Mouse (Mus musculus) left cerebral cortex, adult 9 months (tissue): ENCODE measurements around the gene Dennd1b.

Experiments
- DNase-seq, 2 experiments: peaks; one replicate each; pipeline ENCODE4 v3.0.0; 2022; ENCODE audit warnings: low spot score in 2 of 2

Gene Dennd1b

DNA sequence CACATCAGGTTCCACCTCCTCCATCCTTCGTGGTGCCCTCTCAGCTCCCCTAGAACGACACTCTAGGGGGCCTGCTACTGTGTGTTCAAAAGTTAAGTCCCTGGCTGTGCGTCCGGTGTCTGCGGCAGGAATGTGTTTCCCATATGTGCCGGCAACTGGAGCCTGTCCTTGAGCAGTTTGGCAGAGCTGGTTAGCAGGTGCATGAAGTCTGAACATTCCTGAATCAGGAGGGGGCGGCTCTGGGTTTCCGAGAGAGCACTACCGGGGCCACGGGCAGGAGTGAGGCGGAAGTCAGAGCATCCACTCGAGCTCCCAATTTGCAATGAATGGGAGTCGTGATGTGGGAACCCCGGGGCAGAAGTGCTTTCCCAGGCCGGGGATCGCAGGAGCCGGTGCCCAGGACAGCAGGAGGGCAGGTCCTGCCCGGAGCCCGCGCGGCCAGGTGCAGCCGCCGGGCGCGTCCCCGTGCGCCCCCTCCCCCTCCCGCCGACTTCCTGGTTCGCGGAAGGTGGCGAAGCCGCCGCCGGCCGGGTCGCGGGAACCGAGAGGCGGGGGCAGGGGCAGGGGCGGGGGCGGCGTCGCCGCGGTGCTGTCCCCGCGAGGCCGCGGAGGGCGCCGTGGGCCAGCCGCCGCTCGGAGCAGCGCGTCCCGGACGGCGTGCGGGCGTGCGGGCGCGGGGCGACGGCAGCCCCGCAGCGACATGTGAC lies at the start of gene Dennd1b:
Gene Dennd1b (plus strand): TSS at position 275 of the 707 bp plus-strand sequence.
- DNase-seq = peak in 1 of 2 experiments; percentile 65

GRCm38 (mm10) chr1:138915596-138915995 lies 47.6 kb upstream of the Dennd1b start:
- DNase-seq = no peak

DNA sequence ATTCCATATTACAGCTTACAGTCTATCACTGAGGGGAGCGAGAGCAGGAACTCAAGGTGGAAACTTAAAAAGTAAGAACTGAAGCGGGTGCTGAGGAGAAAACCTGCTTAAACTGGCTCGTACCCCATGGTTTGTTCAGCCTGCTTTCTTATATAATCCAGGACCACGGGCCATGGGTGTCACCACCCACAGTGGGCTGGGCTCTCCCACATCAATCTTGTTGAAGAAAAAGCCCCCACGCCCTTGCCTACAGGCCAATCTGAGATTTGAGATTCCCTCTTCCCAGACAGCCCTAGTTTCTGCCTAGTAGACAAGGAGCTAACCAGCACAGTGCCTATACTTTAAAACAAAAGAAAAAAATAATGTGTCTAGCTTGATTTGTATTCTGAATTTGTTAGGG lies 43.6 kb upstream of the Dennd1b start:
- no peak for DNase-seq

DNA sequence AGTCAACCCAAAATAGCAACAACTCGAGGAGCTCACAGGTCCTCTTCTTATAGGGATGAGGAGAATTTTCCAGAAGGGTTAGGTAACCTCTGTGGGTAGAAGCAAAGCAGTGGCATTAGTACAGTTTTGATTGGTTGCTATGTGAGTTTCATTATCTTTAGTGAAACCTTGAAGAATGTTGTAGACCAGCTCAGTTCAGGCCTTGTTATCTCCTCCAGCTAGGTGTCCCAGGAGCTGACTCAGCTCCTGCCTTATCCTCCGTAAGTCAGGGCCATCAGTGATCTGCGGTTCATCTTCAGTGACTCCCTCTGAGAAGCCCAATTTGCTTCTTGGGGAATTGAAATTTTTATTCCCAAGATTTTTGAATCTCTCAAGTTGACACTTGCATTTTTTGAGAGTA lies 43.2 kb upstream of the Dennd1b start:
- no peak for DNase-seq

DNA sequence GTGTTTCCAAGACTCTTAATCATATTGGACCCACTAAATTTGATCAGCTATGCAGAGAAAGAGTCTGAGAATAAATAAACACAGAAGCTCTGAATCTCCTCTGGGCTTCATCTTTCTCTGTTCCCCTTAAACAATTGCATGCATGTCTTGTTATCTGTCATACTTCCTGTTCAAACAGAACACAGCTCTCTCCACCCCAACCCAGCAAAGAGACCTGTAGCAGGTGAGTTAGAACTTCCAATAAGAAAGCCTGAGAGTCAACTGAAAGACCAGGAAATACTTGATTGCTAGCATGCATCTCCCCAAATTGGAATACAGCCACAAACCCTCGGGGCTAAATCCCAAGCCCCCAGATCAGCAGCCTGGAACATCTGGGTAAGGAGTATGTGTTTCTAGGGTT lies 42.4 kb upstream of the Dennd1b start:
- DNase-seq = no peak

- no peak for DNase-seq
Observed at GRCm38 (mm10) chr1:138922886-138923285, 40.3 kb upstream of the Dennd1b start.

- DNase-seq = no peak
Observed at GRCm38 (mm10) chr1:138924282-138924681, 39.0 kb upstream of the Dennd1b start.

- peak; percentile 10 to 22 for DNase-seq
Observed at GRCm38 (mm10) chr1:138928671-138929483, 34.4 kb upstream of the Dennd1b start.

GRCm38 (mm10) chr1:138929985-138930384 lies 33.2 kb upstream of the Dennd1b start:
- DNase-seq = no peak

DNA sequence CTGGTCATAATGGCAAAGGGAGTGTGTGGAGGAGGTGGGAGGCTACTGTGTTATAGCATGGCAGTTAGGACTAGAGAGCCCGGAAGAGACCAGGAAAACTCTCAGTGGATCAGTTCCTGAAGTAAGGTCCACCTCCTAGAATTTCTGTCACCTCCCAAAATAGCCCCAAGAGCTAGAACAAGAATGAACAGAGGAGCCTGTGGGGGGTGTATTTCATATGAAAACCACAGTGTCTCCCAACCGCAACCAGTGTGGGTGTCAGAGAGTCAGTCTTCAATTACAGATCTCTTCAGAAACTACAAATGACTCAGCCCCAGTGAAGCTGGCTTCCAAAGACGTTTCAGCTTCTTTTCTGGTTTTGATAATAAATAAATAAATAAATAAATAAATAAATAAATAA lies 32.4 kb upstream of the Dennd1b start:
- DNase-seq = no peak

GRCm38 (mm10) chr1:138936169-138936568 lies 27.1 kb upstream of the Dennd1b start:
- DNase-seq = no peak

DNA sequence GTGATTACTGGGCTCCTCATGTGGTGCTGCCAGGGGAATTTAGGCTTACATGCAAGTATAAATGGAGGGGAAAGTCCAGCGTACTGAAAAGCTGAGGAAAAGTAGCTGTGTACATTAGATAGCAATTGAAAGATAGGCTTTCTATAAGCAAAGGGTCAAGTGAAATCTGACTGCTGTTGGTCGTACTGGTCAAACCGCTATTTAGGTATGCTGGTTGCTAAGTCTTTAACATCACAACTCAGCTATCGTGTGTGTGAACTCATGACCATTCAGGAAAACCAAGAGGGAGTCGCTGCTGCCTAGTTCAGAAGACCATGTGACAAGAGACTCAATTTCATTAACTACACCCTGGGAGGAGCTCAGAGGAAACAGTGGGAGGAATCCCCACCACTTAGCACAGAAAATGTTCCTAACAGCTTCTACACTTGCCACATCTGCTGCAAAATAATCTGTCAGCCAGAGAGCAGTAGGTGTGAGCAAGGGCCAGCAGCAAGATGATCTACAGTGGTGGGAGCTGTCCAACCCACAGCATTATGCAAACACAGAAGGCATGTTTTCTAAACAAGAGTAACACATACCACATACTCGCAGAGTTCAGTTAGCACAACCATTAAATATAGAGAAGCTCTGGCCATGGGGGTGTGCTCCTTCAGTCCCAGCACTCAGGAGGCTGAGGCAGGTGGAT lies 25.4 kb upstream of the Dennd1b start:
- DNase-seq = no peak

DNA sequence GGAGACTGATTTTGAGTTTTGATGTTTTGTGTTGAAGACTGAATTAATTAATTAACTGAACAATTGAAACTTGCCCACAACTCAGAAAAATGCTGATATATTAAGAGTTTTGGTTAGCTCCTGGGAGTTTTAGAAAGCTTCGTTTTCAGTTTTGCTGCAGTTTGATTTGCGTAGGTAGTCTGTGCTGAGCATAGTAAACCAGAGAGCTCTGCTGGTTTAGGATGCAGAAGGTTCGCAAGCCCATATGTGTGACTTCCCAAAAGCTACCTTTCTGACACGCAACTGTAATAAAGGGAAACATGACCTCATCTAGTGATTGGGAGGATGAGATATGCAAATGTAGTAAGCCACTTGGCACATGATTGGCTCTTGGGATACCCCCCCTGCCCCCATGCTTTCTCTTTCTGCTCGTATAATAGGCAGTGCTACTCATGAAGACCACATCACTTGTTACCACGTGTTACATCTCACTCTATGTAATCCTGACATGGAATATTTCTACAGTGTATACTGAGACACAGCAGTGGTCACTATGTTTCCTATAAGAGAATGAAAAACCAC lies 23.6 kb upstream of the Dennd1b start:
- no peak for DNase-seq

- no peak for DNase-seq
Observed at GRCm38 (mm10) chr1:138940407-138940806, 22.8 kb upstream of the Dennd1b start.

DNA sequence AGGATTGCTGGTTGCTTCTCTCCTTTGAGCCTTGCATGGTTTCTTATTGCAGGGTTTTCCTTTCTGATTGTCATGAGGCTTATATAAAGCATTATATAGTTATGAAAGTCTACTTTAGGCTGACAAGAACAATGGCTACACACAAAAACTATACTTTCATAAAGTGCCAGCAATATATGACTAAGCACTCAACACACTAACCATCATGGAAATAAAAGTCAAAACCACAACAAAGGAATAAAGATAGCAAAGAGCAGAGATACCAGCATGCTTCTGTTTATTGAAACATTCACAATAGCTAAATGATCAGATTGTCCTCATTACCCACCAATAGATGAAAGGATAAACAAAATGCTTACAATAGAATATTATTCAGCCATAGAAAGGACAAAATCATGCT lies 11.1 kb upstream of the Dennd1b start:
- DNase-seq = no peak

DNA sequence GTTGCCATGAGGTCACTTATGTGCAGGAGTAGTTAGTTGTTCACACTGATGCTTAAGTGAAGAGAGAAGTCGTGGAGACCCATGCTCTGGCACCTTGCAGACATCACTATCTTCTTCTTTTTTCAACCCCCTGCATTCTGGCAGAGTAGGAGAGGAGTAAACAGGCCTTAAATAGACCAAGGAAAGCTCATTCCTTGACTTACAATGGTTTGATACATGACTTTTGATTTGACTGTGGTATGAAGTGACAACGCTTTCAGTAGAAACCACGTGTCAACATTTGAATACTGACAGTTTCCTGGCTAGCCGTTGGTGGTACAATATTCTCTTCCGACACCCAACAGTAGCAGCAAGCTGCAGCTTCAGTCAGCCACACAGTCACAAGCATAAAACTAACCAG lies 8.3 kb upstream of the Dennd1b start:
- DNase-seq = no peak

DNA sequence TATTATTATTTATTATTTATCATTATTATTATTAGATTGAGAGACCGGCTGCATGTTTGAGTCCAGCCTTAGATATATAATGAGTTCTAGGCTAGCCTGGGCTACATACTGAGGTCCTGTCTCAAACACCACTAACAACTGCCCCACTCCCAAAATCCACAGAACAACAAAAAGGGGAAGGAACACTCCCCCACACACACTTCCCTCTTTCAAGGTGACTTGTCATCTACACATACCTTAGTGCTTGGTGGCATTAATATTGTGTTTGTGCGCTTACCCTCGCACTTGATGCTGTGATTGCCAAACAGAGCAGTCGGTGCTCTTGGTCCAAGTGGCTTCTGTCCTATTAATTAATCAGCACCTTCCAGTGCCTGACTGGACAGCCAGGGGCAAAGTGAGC lies 7.8 kb upstream of the Dennd1b start:
- DNase-seq = no peak

DNA sequence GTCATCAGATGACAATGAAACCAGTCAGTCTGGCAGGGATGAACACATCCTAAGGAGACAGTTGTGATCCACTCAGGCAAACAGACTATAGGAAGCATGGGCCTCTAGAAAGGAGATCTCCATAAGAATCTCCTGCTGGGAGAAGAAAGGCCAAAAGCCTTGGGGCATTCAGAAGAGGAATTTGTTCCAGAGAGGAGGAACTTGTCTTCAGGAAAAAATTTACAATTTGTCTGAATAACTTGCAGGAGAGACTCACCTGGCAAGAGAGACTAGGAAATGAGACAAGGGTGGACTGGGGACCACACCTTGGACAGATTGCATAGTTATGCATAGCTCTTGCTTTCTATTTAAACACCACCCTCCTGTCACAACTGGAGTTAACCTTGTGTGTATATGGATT lies 6.7 kb upstream of the Dennd1b start:
- no peak for DNase-seq

- DNase-seq = no peak
Observed at GRCm38 (mm10) chr1:138957111-138957510, 6.1 kb upstream of the Dennd1b start.

DNA sequence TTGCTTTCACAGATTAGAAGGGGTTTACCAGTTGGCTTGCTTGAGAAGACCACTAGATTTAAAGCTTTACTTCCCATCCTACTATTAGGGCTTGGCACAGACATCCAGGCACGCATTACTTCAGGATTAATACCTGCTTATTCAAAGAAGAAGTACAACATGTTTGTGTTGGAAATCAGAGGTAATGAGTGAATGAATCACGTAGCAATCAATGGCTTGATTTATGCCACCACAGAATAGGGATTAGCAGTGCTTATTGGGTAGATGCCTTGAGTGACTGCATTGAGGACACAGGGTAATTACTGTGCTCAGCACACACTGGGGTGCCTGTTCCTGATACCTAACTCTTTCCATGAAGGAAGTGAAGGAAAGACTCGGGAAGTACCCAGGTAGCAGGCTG lies 4.4 kb upstream of the Dennd1b start:
- no peak for DNase-seq

- no peak for DNase-seq
Observed at GRCm38 (mm10) chr1:138959903-138960483, 3.2 kb upstream of the Dennd1b start.
